Mouse (Mus musculus) lung, adult 18-20 months (tissue): ENCODE results near the gene Gprc5b.

Source experiments
- DNase-seq, 2 experiments: peaks; one replicate each; pipeline ENCODE4 v3.0.0; 2022; ENCODE audit warnings: mixed read lengths in 2 of 2

Gene Gprc5b

DNA sequence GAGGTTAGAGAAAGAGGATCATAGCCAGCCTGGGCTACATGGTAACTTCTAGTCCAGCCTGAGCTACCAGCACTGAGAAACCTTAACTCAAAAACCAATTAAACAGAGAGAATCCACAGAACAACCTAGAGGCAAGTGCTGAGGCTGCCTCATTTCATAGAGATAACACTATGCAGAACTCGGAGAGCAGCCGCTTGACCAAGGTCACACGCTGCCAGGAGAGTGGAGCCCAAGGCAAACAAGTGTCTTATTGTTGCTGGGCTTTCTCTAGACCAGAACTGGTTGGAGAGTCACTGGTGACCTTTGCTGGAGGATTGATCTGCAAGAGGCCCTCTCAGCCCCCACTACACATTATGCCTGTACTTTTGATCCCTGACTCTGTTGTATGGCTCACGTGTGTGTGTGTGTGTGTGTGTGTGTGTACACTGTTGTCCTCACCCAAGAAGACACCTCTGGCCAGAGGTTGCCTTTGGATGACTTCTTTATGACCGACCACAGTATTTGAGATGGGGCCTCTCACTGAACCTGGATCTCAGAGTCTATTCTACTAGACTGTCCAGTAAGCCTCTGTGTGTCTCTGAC is 5.6 kb downstream of the Gprc5b start:
- no peak for DNase-seq

- DNase-seq, result no peak
Measured at GRCm38 (mm10) chr7:118986369-118986768, 8.6 kb downstream of the Gprc5b start.

- no peak for DNase-seq
Measured at GRCm38 (mm10) chr7:118985786-118986185, 9.2 kb downstream of the Gprc5b start.

DNA sequence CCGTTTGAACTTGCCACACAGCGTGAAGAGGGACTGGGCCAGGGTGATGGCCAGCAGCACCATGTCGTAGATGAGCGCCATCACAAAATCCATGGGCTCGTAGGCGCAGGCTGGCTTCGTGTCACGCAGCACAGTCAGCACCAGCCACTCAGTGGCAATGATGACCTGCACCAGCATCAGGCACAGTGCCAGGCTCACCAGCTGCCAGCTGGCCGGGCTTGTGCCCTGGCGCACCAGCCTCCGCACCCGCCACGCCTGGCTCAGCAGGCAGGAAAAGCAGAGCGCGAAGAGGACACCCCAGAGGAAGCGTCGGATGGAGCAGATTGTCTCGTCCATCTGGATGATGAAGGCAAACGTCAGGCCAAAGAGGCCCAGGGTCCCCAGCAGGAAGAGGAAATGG is 11.1 kb downstream of the Gprc5b start:
- peak; percentile 31 to 38 for DNase-seq

DNA sequence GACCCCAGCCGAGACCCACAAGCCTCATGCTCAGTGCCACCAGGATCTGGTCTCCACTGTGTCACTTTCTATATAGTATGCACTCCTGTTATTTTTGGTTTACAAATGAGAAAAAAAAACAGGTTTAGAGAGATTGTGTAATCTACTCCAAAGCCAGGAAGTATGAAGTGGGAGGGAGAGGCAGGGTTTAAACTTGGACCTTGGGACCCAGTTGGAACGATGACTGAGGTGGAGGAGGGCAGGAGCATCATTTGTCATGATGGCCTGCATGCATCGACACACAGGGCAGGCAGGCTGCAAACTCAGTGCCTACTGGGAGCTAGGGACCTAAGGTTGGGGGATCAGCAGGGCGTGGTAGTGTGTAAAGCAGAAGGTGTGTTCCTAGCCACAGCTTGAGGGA is 12.4 kb downstream of the Gprc5b start:
- DNase-seq, result peak in 1 of 2 experiments; percentile 21

GRCm38 (mm10) chr7:118981831-118982230 is 13.2 kb downstream of the Gprc5b start:
- DNase-seq, result peak; percentile 39 to 56

DNA sequence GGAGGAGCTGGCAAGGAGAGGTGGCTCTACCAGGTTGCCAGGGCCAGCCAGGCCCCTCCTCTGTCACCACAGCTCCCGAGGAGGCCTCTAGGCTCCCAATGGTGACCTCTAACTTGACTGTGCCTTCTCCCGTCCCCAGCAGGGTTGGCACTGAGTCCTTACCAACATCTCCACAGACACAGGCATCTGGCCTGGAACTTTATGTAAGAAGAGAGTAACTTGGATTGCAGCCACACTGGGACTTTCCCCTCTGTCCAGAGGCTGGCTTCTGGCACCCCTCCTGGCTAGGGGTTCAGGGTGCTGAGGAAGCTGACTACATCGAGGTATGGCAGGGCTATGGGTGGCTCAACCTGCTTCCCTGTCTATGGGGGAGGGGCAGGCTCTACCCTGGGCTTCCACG is 13.7 kb downstream of the Gprc5b start:
- peak; percentile 57 to 68 for DNase-seq

DNA sequence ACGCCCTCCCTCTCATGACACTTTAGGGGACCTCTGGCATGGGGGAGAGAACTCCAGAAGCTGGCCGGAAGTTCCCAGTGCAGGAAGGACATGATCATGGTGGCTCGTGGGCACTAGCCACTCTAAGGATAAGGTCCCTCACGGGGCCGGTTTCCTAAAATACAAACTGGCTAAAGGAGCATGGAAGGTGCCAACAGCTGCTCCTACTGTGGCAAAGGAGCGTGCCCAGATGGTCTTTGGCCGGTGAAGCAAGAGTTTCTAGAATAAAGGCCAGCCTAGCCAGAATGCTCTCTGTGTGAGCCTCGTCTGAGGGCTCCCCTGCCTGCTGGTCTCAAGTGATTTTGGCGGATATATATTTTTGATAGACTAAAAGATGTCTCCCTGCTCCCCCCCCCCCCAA is 15.3 kb downstream of the Gprc5b start:
- DNase-seq, result no peak

- no peak for DNase-seq
Measured at GRCm38 (mm10) chr7:118979121-118979520, 15.9 kb downstream of the Gprc5b start.

DNA sequence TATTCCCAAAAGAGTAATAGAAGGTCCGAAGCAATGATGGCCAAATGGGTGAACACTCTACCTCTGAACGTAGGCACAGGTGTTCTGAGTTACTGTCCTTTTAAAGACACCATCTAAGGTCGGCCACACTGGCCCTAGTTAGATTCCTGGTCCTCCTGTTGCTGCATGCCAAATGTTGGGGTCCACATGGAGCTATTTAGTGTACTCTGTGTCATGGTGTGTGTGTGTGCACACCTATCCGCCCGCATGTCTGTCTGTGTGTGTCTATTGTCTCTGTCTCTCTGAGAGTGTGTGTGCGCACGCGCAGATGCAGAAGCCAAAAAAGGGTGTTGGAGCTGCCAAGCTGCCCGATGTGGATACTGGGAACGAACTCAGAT is 17.9 kb downstream of the Gprc5b start:
- no peak for DNase-seq

GRCm38 (mm10) chr7:118976414-118977166 is 18.4 kb downstream of the Gprc5b start:
- DNase-seq, result peak in 1 of 2 experiments; percentile 25

- no peak for DNase-seq
Measured at GRCm38 (mm10) chr7:118975837-118976236, 19.2 kb downstream of the Gprc5b start.

GRCm38 (mm10) chr7:118973377-118973776 is 21.6 kb downstream of the Gprc5b start:
- DNase-seq, result no peak

GRCm38 (mm10) chr7:118972306-118972705 is 22.7 kb downstream of the Gprc5b start:
- no peak for DNase-seq

DNA sequence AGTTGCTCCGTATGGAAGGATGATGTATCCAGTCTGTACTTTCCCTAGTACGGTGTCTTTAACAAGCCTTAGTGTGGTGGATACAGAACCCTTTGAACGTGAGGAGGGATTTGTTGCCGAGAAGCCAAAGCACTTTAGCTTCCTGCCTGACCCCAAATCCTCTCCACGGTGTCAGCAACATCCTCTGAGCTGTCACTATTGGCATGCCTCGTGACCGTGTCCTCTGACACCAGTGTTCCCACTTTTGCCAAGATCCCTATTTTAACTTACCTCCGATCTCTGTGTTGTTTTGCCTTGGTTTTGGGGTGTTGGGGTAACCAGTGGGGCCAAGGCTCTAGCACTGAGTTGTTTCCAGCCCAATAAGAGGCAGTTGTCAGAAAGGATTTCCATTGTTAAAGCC is 23.5 kb downstream of the Gprc5b start:
- no peak for DNase-seq

DNA sequence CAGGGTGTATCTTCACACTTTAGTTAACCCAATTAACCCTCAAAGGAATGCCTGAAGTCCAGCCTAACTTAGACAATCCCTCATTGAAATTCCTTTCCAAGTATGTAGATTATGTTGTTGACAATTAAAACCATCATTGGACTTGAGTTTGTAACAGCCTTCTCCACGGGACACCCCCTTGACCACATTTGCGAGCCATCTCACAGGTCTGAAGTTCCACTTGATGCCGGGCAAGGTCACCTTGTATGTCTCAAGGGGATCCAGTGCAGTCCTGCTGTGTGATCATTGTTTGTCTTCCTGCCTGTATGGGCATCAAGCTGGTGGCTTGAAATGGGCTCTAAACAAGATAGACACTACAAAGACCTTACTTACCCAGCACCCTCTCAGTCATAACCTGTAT is 26.1 kb downstream of the Gprc5b start:
- DNase-seq, result no peak

DNA sequence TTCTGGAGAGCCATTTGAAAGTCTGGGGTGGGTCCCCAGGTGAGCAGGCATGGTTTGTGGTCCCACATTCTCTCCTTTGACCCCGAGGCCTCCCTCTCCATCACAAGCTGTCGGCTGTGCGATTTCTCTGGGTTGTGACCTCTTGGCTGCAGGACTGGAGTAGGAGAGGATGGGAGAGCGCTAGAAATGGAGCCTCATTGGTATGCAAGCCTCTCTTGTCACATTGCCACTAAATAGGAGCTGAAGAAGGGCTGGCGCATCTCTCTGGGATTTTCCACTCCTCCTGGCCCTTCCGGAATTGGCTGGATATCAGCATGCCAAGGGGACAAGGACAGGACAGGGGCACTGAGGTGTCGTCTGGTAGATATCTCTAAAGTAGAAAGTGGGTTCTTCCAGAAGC is 29.8 kb downstream of the Gprc5b start:
- no peak for DNase-seq

GRCm38 (mm10) chr7:118964777-118965176 is 30.2 kb downstream of the Gprc5b start:
- no peak for DNase-seq

GRCm38 (mm10) chr7:118959209-118959608 is 35.8 kb downstream of the Gprc5b start:
- DNase-seq, result no peak

DNA sequence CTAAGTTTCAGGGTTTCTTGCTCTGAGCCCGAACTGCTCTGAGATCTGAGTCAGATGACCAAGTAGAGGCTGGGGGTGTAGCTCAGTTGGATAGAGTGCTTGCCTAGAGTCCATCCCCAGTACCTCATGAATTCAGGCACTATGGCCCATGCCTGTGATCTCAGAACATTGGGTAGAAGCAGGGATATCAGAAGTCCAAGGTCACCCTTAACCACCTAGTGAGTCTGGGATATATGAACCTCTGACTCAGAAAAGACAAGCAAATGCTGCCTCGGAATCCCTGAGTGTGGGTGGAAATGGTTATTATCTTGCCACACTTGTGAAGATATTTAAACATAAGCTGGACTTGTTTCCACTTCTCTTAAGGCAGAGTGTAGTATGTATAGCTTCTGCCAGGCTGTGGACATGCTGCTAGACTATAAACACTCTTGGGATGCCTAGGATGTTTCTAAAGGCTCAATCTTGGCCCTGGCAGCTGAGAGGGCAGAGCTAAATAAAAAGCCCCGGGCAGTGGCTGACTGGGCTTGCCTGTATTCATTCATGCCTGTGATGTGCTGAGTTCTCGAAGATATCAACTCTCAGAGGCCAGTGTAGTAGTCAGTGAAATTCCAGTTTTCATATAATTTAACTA is 38.3 kb downstream of the Gprc5b start:
- no peak for DNase-seq

DNA sequence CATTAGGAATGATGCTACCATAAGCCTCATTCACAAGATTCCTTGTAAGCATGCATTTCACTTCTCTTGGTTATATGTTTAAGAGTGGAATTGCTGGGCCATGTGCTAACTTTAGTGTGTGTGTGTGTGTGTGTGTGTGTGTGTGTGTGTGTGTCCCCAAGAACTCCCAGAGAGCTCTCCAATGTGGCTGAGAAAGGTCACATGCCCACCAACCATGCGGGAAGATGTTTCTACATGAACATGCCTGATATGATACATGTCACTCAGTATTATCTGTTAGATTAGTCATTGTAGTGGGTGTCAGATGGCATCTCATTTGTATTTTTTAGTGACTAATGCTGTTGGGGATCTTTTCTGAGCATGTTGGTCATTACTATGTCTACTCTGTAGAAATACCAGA is 40.0 kb downstream of the Gprc5b start:
- DNase-seq, result no peak

- no peak for DNase-seq
Measured at GRCm38 (mm10) chr7:118953626-118954282, 41.3 kb downstream of the Gprc5b start.

GRCm38 (mm10) chr7:118949749-118950148 is 45.3 kb downstream of the Gprc5b start:
- no peak for DNase-seq
